Mouse (Mus musculus): Measurements from ENCODE around the gene Olfr485.
"Not testable (repeated sequence)": the region's sequence is repeated elsewhere in the genome, so short reads cannot be mapped to it uniquely, and the experiment has no call there.

Olfr485 gene

GRCm38 (mm10) chr7:108159771-108160170 is at the start of gene Olfr485:
Gene Olfr485, minus strand, starts transcription at chr7:108159871.
- DNase-seq (ENCODE audit: low spot score in 2 of 2), result no peak

- no peak for DNase-seq (ENCODE audit: low spot score in 2 of 2)
These were observed 37.3 kb upstream of the Olfr485 start for GRCm38 (mm10) chr7:108196938-108197337.

- DNase-seq (ENCODE audit: low spot score in 2 of 2), result not testable (repeated sequence)
These were observed 36.7 kb upstream of the Olfr485 start for GRCm38 (mm10) chr7:108196337-108196736.

GRCm38 (mm10) chr7:108192714-108193113 is 33.0 kb upstream of the Olfr485 start:
- DNase-seq (ENCODE audit: low spot score in 2 of 2), result not testable (repeated sequence)

GRCm38 (mm10) chr7:108191196-108191595 is 31.5 kb upstream of the Olfr485 start:
- DNase-seq (ENCODE audit: low spot score in 2 of 2), result not testable (repeated sequence)

GRCm38 (mm10) chr7:108185237-108185636 is 25.6 kb upstream of the Olfr485 start:
- DNase-seq (ENCODE audit: low spot score in 2 of 2), result not testable (repeated sequence)

GRCm38 (mm10) chr7:108184401-108184800 is 24.7 kb upstream of the Olfr485 start:
- not testable (repeated sequence) for DNase-seq (ENCODE audit: low spot score in 2 of 2)

GRCm38 (mm10) chr7:108172642-108173041 is 13.0 kb upstream of the Olfr485 start, which contains the start of gene Olfr486:
Gene Olfr486, minus strand, starts transcription at chr7:108172742.
- DNase-seq (ENCODE audit: low spot score in 2 of 2), result not testable (repeated sequence)

- no peak for DNase-seq (ENCODE audit: low spot score in 2 of 2)
These were observed 32.3 kb downstream of the Olfr485 start, which contains the start of gene Olfr484 for GRCm38 (mm10) chr7:108127349-108127748. Gene Olfr484, minus strand, starts transcription at chr7:108127449.

GRCm38 (mm10) chr7:108121416-108121815 is 38.3 kb downstream of the Olfr485 start:
- DNase-seq (ENCODE audit: low spot score in 2 of 2), result no peak

GRCm38 (mm10) chr7:108120681-108121080 is 39.0 kb downstream of the Olfr485 start:
- no peak for DNase-seq (ENCODE audit: low spot score in 2 of 2)

Measured in urinary bladder, postnatal 36 days (tissue).